Mouse (Mus musculus): ENCODE data around the gene Ccng1. TPM values are rescaled to one million over a fixed set of nuclear protein-coding genes. Genes with fewer than 3 reads are reported as not detected.

The Ccng1 gene
- 10 to 100 TPM; 58.0 to 64.0 TPM for total RNA-seq (2021)

DNA sequence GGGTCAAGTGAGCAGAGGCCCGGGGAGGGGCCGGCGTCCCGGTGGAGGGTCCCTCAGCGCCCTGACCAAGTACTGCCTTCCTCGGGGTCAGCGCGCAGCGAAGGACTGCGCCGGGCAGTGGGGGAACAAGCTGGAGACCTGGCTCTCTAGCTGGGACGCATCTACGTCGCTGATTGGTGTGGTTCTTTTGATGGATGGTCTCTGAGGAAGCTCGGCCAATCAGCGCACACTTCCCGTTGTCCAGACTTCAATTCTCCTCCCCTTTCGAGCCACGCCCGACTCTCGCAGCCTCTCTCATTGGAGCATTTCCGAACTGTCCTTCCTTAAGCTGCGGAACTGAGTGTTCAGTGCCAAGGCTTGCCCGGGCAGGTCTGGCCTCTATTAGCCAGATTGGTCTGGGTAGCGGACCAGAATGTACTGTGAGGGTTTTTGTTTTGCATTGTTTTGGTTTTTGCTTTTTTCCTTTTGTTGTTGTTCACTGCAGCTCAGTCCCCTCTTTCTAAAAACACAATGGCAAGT, at the start of gene Ccng1:
Ccng1 (minus strand) TSS at position 203 of the 519 bp plus-strand sequence.
- DNase-seq (ENCODE audit: extremely low spot score in 1 of 2, low spot score in 1 of 2): peak; percentile 67 to 72

DNA sequence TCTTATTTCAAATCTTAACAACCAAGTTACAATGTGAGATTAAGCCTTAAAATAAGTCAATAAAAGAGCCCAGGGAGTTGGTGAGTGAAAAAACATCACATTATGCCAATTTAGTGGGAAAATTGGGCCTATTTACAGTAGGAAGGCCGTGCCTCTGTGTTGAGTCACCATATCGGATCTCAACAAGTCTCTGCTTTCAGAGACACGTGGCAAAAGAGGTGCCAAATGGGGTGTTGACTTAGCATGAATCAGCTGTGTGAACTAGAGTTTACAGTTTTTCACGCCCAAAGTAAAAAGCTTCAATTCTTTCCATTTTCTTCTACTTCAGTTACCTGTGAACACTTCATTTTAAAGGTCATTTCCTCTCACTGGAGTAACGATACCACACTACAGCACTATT, 35.2 kb upstream of the Ccng1 start:
- no peak for DNase-seq (ENCODE audit: extremely low spot score in 1 of 2, low spot score in 1 of 2)

GRCm38 (mm10) chr11:40789701-40790100, 34.6 kb upstream of the Ccng1 start:
- DNase-seq (ENCODE audit: extremely low spot score in 1 of 2, low spot score in 1 of 2): no peak

- no peak for DNase-seq (ENCODE audit: extremely low spot score in 1 of 2, low spot score in 1 of 2)
Observed at GRCm38 (mm10) chr11:40786900-40787299, 31.8 kb upstream of the Ccng1 start.

- no peak for DNase-seq (ENCODE audit: extremely low spot score in 1 of 2, low spot score in 1 of 2)
Observed at GRCm38 (mm10) chr11:40784326-40784725, 29.2 kb upstream of the Ccng1 start.

- no peak for DNase-seq (ENCODE audit: extremely low spot score in 1 of 2, low spot score in 1 of 2)
Observed at GRCm38 (mm10) chr11:40783346-40783745, 28.2 kb upstream of the Ccng1 start.

- no peak for DNase-seq (ENCODE audit: extremely low spot score in 1 of 2, low spot score in 1 of 2)
Observed at GRCm38 (mm10) chr11:40781857-40782256, 26.7 kb upstream of the Ccng1 start.

DNA sequence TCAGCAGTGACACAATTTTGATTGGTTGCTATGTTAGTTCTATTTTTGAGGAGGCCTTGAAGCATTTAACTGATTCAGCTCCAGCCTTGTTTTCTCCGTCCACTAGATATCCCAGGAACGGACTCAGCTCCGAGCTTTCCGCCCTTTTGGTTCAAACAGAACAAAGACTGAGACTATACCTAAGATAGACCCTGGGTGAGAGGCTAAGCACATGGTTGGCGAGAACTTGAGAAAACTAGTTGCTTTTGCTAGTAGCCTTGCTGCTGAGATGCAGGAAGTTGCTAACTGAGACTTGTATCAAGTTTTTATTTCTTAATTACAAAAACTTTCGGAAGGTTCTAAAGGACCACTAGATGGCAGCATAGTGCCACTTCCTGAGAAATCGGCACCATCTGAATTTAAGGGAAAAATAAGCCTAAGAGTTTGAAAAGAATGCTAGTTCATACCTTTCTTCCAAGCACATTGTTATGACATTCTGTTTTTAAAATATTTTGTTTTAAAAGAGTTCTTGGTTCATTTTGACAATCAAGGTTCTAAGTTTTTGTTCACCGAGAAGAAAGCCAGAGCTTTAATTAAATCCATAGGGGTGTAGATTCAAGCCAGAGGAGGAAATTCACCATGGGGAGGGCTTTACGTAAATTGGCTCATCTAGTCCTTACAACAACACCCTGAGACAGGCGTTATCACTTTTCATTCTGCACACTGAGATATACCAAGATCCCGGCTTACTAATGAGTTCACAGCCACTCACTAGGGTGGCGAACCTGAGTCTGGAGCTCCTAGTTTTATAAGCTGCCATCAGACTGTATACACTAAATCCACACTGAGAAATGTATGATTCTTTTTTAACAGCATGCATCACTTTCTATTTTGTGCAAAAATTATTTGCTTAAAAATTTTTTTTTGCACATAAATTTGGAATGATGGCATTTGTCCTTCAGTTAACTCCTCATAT, 20.5 kb upstream of the Ccng1 start:
- DNase-seq (ENCODE audit: extremely low spot score in 1 of 2, low spot score in 1 of 2): no peak

DNA sequence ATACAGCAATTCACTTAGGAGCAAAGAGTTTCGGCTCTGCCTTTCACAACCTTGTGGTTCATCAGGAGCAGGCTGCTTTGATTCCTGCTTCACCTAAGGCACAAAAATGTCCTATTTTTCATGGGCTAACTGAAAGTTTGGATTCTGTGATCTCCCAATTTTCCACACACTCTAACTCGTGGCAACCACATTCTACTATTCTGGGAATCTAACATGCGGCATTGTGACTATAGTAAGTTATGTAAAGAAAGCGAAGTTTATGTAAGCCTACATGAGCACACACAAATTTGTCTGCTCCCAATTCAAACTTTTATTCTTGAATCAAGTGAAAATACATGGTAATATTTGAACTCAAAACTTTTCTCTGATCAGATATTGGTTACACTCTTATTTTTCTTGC, 9.6 kb upstream of the Ccng1 start:
- DNase-seq (ENCODE audit: extremely low spot score in 1 of 2, low spot score in 1 of 2): no peak

DNA sequence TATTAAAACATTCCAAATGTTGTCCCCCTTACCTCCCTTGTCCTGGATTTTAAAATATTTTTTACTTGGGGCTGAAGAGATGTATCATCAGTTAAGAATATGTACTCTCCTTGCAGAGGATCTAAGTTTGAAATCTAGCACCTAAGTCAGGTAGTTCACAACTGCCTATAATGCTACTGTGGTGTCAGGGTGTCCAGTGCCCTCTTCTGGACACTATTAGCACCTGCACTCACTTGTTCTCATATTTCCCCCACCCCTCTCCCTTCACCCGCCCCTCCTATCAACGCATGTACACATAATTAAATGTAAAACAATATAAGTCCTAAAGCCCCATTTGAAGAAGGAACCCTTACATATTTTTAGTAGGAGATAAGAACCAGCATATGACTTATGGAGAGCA, 8.3 kb upstream of the Ccng1 start:
- DNase-seq (ENCODE audit: extremely low spot score in 1 of 2, low spot score in 1 of 2): no peak

- DNase-seq (ENCODE audit: extremely low spot score in 1 of 2, low spot score in 1 of 2): no peak
Observed at GRCm38 (mm10) chr11:40759896-40760295, 4.8 kb upstream of the Ccng1 start.

GRCm38 (mm10) chr11:40755968-40756367, 857 bp upstream of the Ccng1 start:
- no peak for DNase-seq (ENCODE audit: extremely low spot score in 1 of 2, low spot score in 1 of 2)

DNA sequence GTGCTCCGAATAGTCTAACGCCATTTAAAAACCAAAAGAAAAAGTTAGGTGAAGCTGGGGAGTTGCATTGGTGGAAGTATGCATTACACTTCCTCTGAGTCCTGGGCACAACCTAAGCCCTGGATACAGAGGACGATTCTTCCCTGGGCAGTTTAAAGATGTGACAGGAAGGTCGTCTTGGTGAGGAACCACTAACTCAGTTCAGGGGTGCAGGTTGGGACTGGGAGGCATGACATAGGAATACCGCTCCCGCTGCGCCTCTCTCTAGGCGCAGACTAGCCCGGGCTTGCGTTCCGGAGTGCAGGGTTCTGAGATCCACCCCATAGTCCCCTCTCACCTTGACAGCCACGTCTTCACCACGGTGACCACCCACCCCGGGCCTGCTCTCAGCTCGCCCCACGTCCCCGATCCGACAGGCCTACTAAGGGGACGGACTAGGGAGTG, 425 bp downstream of the Ccng1 start:
- DNase-seq (ENCODE audit: extremely low spot score in 1 of 2, low spot score in 1 of 2): no peak

DNA sequence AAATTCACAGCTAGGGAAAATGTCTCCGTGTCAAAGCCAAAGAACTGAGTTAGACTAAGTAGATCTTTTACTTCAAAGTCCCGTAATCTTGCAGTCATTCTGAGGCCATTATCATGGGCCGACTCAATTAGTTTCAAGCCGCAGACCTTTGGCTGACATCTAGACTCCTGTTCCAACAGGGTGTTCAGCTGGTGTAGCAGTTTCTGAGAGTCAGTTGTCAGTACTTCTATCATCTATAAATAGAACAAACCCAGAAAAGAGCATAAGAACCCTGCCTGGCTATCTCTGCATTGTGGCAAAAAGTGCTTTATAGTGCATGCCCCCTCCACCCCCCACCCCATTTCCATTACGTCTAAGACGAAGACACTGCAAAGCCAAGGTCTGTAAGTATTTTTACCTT, 1.3 kb downstream of the Ccng1 start:
- no peak for DNase-seq (ENCODE audit: extremely low spot score in 1 of 2, low spot score in 1 of 2)

DNA sequence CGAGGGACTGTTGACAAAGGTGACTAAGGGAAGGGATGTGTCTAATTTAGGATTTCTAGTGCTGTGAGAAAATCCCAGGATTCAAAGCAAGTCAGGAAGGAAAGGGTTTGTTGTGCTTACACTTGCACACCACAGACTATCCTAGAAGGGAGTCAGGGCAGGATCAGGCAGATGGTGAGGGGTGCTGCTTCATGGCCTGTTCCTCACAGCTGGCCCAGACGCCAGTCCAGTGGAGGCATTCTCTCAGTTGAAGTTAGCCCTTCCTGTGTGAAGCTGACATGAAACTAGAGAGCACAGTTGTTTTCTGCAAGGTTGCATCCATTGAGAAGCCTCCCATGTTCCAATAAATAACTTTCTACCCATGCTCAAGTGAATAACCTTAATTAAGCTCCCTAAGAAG, 7.4 kb downstream of the Ccng1 start:
- no peak for DNase-seq (ENCODE audit: extremely low spot score in 1 of 2, low spot score in 1 of 2)

GRCm38 (mm10) chr11:40746361-40746760, 8.8 kb downstream of the Ccng1 start:
- no peak for DNase-seq (ENCODE audit: extremely low spot score in 1 of 2, low spot score in 1 of 2)

DNA sequence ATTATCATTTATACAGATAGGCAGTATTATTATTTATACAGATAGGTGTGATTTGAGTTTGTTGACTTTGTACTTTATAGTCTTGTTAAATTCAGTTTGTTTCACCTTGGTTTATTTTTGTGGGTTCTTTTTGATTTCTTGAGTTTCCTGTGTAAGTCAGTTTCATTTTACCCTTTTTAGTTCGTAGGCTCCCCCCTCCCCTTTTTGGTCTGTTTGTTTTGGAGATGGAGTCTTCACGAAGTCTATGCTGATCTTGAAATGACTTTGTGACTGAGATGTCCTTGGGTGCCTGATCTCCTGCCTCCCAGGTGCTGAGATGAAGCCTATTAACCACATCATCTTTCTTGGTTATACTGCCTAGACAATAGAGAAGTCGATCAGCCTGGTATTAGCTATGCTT, 10.8 kb downstream of the Ccng1 start:
- no peak for DNase-seq (ENCODE audit: extremely low spot score in 1 of 2, low spot score in 1 of 2)

- DNase-seq (ENCODE audit: extremely low spot score in 1 of 2, low spot score in 1 of 2): no peak
Observed at GRCm38 (mm10) chr11:40741605-40742262, 13.4 kb downstream of the Ccng1 start.

DNA sequence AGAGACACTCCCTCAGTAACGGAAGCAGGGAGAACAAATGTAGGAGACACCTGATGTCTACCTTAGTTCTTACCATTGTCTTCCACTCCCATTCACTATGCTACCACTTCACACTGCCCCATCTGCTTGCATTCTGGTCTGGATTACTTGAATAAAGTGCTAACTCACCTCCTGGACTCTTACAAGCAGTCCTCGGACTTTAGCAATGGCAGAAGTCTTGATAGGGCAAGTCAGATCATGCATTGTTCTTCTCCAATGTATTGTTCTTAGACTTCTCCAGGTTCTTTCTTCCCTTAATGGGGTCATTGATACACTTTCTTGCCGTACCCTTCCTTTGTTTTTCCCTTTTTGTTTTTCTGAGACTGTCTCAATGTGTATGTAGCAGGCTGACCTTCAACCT, 17.7 kb downstream of the Ccng1 start:
- DNase-seq (ENCODE audit: extremely low spot score in 1 of 2, low spot score in 1 of 2): no peak

GRCm38 (mm10) chr11:40734251-40734752, 20.8 kb downstream of the Ccng1 start:
- DNase-seq (ENCODE audit: extremely low spot score in 1 of 2, low spot score in 1 of 2): no peak
